Mouse (Mus musculus): ENCODE measurements around the gene Pi4ka. TPM values are rescaled to one million over a fixed set of nuclear protein-coding genes. Genes with fewer than 3 reads are reported as not detected.

Pi4ka gene
- polyA plus RNA-seq, 1 experiment from 2014 or later = 28.0 TPM

DNA sequence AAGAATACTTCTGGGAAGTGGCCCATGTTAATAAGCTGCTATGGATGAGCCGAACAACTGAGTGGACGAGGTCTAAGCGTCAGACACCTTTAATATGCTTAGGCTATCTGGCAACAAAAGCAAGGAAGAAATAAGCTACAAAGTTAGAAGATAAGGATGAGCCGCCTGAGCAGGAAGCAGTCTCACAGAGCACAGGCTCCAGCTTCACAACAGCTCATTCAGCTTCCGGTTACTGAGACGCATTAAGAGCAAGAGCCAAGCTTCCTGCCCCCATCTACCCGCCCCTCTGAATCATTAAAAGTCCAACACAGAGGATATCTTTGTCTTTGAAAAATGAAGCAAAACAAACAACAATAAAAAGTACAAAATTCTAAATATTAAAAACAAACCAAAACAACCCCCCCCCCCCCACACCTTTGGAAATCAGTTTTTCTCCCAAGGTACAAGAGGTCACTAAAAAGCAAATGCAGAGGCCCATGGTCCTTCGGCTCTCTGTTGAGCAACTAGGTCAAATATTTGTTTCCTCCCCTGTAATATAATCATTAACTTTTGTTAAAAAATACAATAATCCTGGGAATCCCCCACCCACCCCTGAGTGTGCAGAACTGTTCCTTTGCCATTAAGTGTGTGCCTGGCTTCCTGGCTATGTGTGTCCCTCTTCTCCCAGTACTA, 60.8 kb downstream of the Pi4ka start:
- Histone ChIP-seq H3K4me1 (replicated peaks; ENCODE audit: control insufficient read depth, insufficient read depth, low read length) (0 out of 2 replicates have a peak, but pooled peaks cover 2% of the 10 kb centered on the region), H3K9ac (ENCODE audit: low read length) (no peak overlapping the region), H3K4me3 (ENCODE audit: low read length) (no peak overlapping the region), H3K9me3 (ENCODE audit: control insufficient read depth, low read length) (no peaks in the 10 kb centered on the region), H3K27me3 (ENCODE audit: control insufficient read depth, insufficient read depth, low read depth, low read length) (no peaks in the 10 kb centered on the region), H3K27ac (ENCODE audit: low read length) (no peak overlapping the region), H3K36me3 (ENCODE audit: control insufficient read depth, insufficient read depth, low read length) (no peaks in the 10 kb centered on the region), H3K4me2 (ENCODE audit: low read depth, low read length) (no peak overlapping the region)
- WGBS = 45% methylated on average over 8 of the region's 8 CpGs
- no peak for ATAC-seq (ENCODE audit: low read depth)

DNA sequence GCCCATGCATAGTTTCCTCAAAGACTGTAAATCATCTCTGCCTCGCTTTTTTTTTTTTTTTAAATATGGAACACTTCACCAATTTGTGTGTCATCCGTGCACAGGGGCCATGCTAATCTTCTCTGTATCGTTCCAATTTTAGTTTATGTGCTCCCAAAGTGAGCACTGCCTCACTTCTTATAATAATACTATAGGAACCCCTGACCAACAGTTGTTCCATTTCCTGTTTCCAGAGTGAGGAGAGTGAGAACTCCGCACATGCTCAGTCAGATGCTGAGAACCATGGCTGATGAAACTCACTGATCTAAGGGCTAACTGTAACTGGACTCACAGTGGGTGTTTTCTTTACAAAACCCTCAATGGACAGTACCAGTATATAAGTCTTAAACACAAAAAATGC, 64.3 kb downstream of the Pi4ka start:
- Histone ChIP-seq H3K9me3 (ENCODE audit: control insufficient read depth, low read length) (no peaks in the 10 kb centered on the region), H3K27me3 (ENCODE audit: control insufficient read depth, insufficient read depth, low read depth, low read length) (no peaks in the 10 kb centered on the region), H3K4me1 (replicated peaks; ENCODE audit: control insufficient read depth, insufficient read depth, low read length) (0 out of 2 replicates have a peak, but pooled peaks cover 2% of the 10 kb centered on the region), H3K4me3 (ENCODE audit: low read length) (no peak overlapping the region), H3K4me2 (ENCODE audit: low read depth, low read length) (no peak overlapping the region), H3K36me3 (ENCODE audit: control insufficient read depth, insufficient read depth, low read length) (no peaks in the 10 kb centered on the region), H3K9ac (ENCODE audit: low read length) (no peak overlapping the region), H3K27ac (ENCODE audit: low read length) (no peak overlapping the region)
- ATAC-seq (ENCODE audit: low read depth) = no peak
- WGBS = 88% methylated on average over 4 of the region's 4 CpGs

DNA sequence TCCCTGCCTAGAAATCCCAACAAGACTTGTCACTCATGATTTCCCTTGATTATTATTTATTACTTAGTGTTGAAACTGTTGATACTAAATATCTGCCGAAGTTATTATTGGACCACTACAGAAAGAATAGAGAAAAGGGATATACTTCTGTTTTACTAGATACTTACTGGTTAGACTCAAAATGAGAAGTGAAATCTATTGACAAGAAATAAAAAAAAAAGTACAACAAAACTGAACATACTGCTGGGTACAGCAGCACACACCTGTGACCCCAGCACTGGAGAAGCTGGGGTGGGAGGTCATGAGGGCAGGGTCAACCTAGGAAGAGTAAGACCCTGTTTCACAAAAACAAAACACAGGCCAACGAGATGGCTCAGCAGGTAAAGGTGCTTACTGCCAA, 65.4 kb downstream of the Pi4ka start:
- no peak overlapping the region for H3K27ac ChIP-seq (ENCODE audit: low read length)
- WGBS = 80% methylated on average over 2 of the region's 2 CpGs
- no peak overlapping the region for H3K9ac ChIP-seq (ENCODE audit: low read length)
- no peaks in the 10 kb centered on the region for H3K27me3 ChIP-seq (ENCODE audit: control insufficient read depth, insufficient read depth, low read depth, low read length)
- 0 out of 2 replicates have a peak, but pooled peaks cover 2% of the 10 kb centered on the region for H3K4me1 ChIP-seq (replicated peaks; ENCODE audit: control insufficient read depth, insufficient read depth, low read length)
- no peaks in the 10 kb centered on the region for H3K36me3 ChIP-seq (ENCODE audit: control insufficient read depth, insufficient read depth, low read length)
- no peaks in the 10 kb centered on the region for H3K9me3 ChIP-seq (ENCODE audit: control insufficient read depth, low read length)
- no peak for ATAC-seq (ENCODE audit: low read depth)
- H3K4me3 ChIP-seq (ENCODE audit: low read length) = no peak overlapping the region
- no peak overlapping the region for H3K4me2 ChIP-seq (ENCODE audit: low read depth, low read length)

DNA sequence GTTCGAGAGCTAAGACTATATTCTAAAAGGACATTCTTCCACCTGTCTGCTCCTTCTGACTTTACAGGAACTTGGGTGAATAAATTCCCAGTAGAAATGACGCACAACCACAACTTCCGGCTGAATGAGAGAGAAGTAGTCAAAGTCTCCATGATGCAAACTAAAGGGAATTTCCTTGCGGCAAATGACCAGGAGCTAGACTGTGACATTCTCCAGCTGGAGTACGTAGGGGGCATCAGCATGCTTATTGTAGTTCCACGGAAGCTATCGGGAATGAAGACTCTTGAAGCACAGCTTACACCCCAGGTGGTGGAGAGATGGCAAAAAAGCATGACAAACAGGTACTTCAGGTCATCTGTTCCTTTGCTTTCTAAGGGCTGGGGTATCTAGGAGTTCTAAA, 66.4 kb downstream of the Pi4ka start:
- H3K36me3 ChIP-seq (ENCODE audit: control insufficient read depth, insufficient read depth, low read length) = no peaks in the 10 kb centered on the region
- 82% methylated on average over 7 of the region's 7 CpGs for WGBS
- H3K27ac ChIP-seq (ENCODE audit: low read length) = no peak overlapping the region
- H3K4me3 ChIP-seq (ENCODE audit: low read length) = no peak overlapping the region
- H3K4me2 ChIP-seq (ENCODE audit: low read depth, low read length) = no peak overlapping the region
- H3K9ac ChIP-seq (ENCODE audit: low read length) = no peak overlapping the region
- H3K4me1 ChIP-seq (replicated peaks; ENCODE audit: control insufficient read depth, insufficient read depth, low read length) = 0 out of 2 replicates have a peak, but pooled peaks cover 3% of the 10 kb centered on the region
- no peak for ATAC-seq (ENCODE audit: low read depth)
- no peaks in the 10 kb centered on the region for H3K27me3 ChIP-seq (ENCODE audit: control insufficient read depth, insufficient read depth, low read depth, low read length)
- no peaks in the 10 kb centered on the region for H3K9me3 ChIP-seq (ENCODE audit: control insufficient read depth, low read length)

DNA sequence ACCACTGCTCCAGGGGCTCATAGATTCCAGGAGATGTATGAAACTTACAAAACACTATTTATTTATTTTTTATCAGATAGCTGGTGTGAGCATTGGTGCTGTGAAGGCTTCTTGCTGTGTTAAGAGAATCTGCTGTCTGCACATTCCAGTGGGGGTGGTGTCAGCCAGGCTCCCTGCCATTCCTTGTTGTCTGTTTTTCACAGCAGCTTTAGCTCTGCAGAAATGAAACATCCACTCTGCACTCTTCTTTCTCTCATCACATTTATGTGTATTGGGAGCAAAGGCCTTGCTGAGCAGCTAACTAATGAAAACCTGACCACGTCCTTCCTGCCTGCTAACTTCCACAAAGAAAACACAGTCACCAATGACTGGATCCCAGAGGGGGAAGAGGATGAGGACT, 70.0 kb downstream of the Pi4ka start:
- WGBS = 71% methylated on average over 1 of the region's 1 CpGs

DNA sequence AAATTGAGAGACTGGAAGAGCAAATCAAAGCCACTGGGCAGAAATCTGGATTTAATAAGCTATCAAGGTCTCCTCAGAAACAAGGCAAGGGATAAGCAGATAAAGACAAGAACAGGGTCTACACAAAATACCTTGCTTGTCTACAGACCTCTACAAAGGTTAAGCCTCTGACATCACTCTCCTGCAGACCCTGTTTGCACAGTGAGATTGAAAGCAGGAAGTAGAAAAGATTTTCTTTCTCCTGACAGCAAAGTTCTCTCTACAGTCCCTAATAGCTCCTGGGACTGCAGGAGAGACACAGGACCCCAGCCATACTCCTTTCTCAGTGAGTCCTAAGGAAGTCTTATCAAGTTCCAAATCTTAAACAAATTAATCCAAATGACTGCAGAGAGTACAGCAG, 71.5 kb downstream of the Pi4ka start:
- peak overlapping the region; percentile 57; the same call in 1 of the 2 replicates for H3K27ac ChIP-seq (ENCODE audit: low read length)
- H3K9ac ChIP-seq (ENCODE audit: low read length) = no peak overlapping the region
- H3K27me3 ChIP-seq (ENCODE audit: control insufficient read depth, insufficient read depth, low read depth, low read length) = no peaks in the 10 kb centered on the region
- 0 out of 2 replicates have a peak, but pooled peaks cover 3% of the 10 kb centered on the region for H3K4me1 ChIP-seq (replicated peaks; ENCODE audit: control insufficient read depth, insufficient read depth, low read length)
- no peak for ATAC-seq (ENCODE audit: low read depth)
- no peak overlapping the region for H3K4me2 ChIP-seq (ENCODE audit: low read depth, low read length)
- H3K9me3 ChIP-seq (ENCODE audit: control insufficient read depth, low read length) = no peaks in the 10 kb centered on the region
- no peaks in the 10 kb centered on the region for H3K36me3 ChIP-seq (ENCODE audit: control insufficient read depth, insufficient read depth, low read length)
- H3K4me3 ChIP-seq (ENCODE audit: low read length) = no peak overlapping the region

More for the DNA sequence above, 70.0 kb downstream of the Pi4ka start:
- H3K4me3 ChIP-seq (ENCODE audit: low read length) = no peak overlapping the region
- H3K36me3 ChIP-seq (ENCODE audit: control insufficient read depth, insufficient read depth, low read length) = no peaks in the 10 kb centered on the region
- ATAC-seq (ENCODE audit: low read depth) = no peak
- H3K9ac ChIP-seq (ENCODE audit: low read length) = no peak overlapping the region
- H3K4me1 ChIP-seq (replicated peaks; ENCODE audit: control insufficient read depth, insufficient read depth, low read length) = 0 out of 2 replicates have a peak, but pooled peaks cover 3% of the 10 kb centered on the region
- no peaks in the 10 kb centered on the region for H3K27me3 ChIP-seq (ENCODE audit: control insufficient read depth, insufficient read depth, low read depth, low read length)
- H3K27ac ChIP-seq (ENCODE audit: low read length) = no peak overlapping the region
- no peak overlapping the region for H3K4me2 ChIP-seq (ENCODE audit: low read depth, low read length)
- no peaks in the 10 kb centered on the region for H3K9me3 ChIP-seq (ENCODE audit: control insufficient read depth, low read length)

DNA sequence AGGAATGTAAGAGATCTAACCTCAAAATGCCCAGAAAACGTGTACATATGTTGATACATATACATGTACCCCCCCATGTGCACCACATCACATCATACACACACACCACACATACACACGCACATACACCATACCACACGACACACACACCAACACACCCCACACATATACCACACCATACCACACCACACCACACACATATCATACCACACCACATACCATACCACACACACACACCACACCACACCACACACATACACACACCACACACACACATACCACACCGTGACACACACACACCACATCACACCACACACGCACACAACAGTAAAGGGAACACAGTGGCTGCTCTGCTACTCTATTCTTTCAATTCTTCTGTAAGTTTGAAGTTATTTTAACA, 74.3 kb downstream of the Pi4ka start:
- Histone ChIP-seq H3K36me3 (ENCODE audit: control insufficient read depth, insufficient read depth, low read length) (no peaks in the 10 kb centered on the region), H3K4me1 (replicated peaks; ENCODE audit: control insufficient read depth, insufficient read depth, low read length) (0 out of 2 replicates have a peak, but pooled peaks cover 3% of the 10 kb centered on the region), H3K27me3 (ENCODE audit: control insufficient read depth, insufficient read depth, low read depth, low read length) (no peaks in the 10 kb centered on the region), H3K9me3 (ENCODE audit: control insufficient read depth, low read length) (no peaks in the 10 kb centered on the region), H3K27ac (ENCODE audit: low read length) (no peak overlapping the region), H3K4me2 (ENCODE audit: low read depth, low read length) (no peak overlapping the region), H3K4me3 (ENCODE audit: low read length) (no peak overlapping the region), H3K9ac (ENCODE audit: low read length) (no peak overlapping the region)
- 85% methylated on average over 5 of the region's 5 CpGs for WGBS
- no peak for ATAC-seq (ENCODE audit: low read depth)

DNA sequence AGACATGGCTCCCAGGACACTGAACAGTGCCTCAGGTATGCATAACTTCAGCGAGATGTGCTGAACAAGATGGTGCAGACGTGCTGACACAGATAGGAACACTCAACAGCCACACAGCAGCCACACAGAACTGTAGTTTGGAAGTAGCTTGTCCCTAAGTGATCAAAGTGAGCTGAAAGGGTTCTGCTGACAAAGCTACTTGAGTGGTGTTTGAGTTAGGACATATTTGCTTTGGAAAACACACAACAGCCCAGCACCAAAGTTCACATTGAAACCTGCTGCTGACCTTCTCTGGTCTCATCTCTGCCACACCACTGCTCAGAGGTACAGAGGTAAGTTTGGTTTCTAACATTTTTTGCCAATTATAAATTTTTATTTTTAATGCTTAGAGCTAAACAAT, 75.0 kb downstream of the Pi4ka start, which contains the start of gene Serpind1:
TSS of gene Serpind1 (plus strand) at position 256 of the 400 bp plus-strand sequence.
- Histone ChIP-seq H3K36me3 (ENCODE audit: control insufficient read depth, insufficient read depth, low read length) (no peaks in the 10 kb centered on the region), H3K27ac (ENCODE audit: low read length) (no peak within 1 kb of the TSS), H3K4me3 (ENCODE audit: low read length) (no peak within 1 kb of the TSS), H3K4me2 (ENCODE audit: low read depth, low read length) (no peak within 1 kb of the TSS), H3K27me3 (ENCODE audit: control insufficient read depth, insufficient read depth, low read depth, low read length) (no peaks in the 10 kb centered on the region), H3K9ac (ENCODE audit: low read length) (no peak within 1 kb of the TSS), H3K4me1 (replicated peaks; ENCODE audit: control insufficient read depth, insufficient read depth, low read length) (0 out of 2 replicates have a peak, but pooled peaks cover 3% of the 10 kb centered on the region), H3K9me3 (ENCODE audit: control insufficient read depth, low read length) (no peaks in the 10 kb centered on the region)
- ATAC-seq (ENCODE audit: low read depth) = no peak
- WGBS = 38% methylated on average over 2 of the region's 2 CpGs

DNA sequence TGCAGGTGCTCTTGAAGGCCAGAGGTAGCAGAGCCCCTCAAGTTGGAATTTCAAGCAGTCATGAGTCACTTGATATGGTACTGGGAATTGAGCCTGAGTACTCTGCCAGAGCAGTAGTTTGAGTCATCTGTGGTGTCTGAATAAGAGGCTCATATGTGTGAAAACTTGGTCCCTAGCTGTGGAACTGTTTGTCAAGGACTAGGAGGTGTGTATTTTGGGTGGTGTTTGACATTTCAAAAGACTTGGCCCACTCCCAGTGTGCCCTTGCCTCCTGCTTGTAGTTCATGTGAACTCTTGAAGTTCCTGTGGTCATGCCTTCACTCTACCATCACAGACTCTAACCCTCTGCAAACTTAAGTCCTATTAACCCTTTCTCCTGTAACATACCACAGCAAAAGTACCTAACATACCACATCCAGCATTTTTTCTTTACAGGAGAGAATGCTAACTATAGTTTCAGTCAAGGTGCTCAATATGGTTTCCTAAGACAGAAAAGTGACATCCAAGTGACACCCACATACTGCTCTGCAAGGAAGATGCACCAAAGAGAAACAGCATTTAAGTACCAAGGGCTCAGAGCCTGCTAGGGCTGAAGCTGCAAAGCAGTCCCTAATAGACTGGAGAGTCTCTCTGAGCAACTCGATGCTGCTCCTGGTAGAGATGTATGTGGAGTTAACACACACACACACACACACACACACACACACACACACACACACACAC, 76.1 kb downstream of the Pi4ka start:
- no peaks in the 10 kb centered on the region for H3K27me3 ChIP-seq (ENCODE audit: control insufficient read depth, insufficient read depth, low read depth, low read length)
- H3K36me3 ChIP-seq (ENCODE audit: control insufficient read depth, insufficient read depth, low read length) = no peaks in the 10 kb centered on the region
- H3K9ac ChIP-seq (ENCODE audit: low read length) = no peak overlapping the region
- H3K4me2 ChIP-seq (ENCODE audit: low read depth, low read length) = no peak overlapping the region
- ATAC-seq (ENCODE audit: low read depth) = peak; percentile 61
- 82% methylated on average over 1 of the region's 1 CpGs for WGBS
- no peaks in the 10 kb centered on the region for H3K9me3 ChIP-seq (ENCODE audit: control insufficient read depth, low read length)
- H3K4me3 ChIP-seq (ENCODE audit: low read length) = no peak overlapping the region
- H3K4me1 ChIP-seq (replicated peaks; ENCODE audit: control insufficient read depth, insufficient read depth, low read length) = 0 out of 2 replicates have a peak, but pooled peaks cover 3% of the 10 kb centered on the region
- no peak overlapping the region for H3K27ac ChIP-seq (ENCODE audit: low read length)

Data from lung, embryonic 16.5 days (tissue).